ENCODE assay signal across 9 mouse cellular contexts in genomic region chr11:49955577-49956261, GRCm38 (mm10). TPM values are rescaled to one million over a fixed set of nuclear protein-coding genes. Genes with fewer than 3 reads are reported as not detected.
DNase-seq lines count a peak whose midpoint lies in the region; ATAC-seq and TF ChIP-seq lines count a peak whose summit lies in the region.
"Had no signal": no experiment of that assay in that cellular context is flagged by ENCODE, and none has a peak within 500 bp of the region (broad histone marks: within the 10 kb centered on the region; RNA-seq: fewer than 3 reads in every experiment).

No protein-coding gene starts in this region.

- 33% methylated on average over 8 of the region's 8 CpGs for WGBS in forebrain, embryonic 11.5 days
- WGBS in lung, embryonic 14.5 days: 28% methylated on average over 8 of the region's 8 CpGs

- in situ Hi-C loops in ES-E14 (cut with MboI; ENCODE audit: low sequenced_read_pairs in 2 of 2, unreplicated experiment in 2 of 2): no loop called here

- H3K4me2 ChIP-seq in forebrain, embryonic 11.5 days (ENCODE audit: low read depth, low read length, severe bottlenecking): no peak overlapping the region
- no peak overlapping the region for H3K4me2 ChIP-seq in lung, embryonic 14.5 days
- H3K4me2 ChIP-seq: liver, embryonic 15.5 days had no signal

- TF ChIP-seq CTCF in lung, embryonic 14.5 days (IDR thresholded peaks at IDR 0.05; ENCODE audit: low read depth): peak; percentile 93

- intact Hi-C loops in heart, postnatal 36 days (cut with DNase I): loop anchor here (1.0 kb wide), 1 partner anchor 54 kb away; the partner anchor contains the start of gene Rasgef1c

- H3K27me3 ChIP-seq in forebrain, embryonic 11.5 days (ENCODE audit: control insufficient read depth, insufficient read depth, low read length): no peaks in the 10 kb centered on the region
- H3K27me3 ChIP-seq in lung, embryonic 14.5 days (ENCODE audit: insufficient read depth, low read length): no peaks in the 10 kb centered on the region

- no peak overlapping the region for H3K4me3 ChIP-seq in ES-E14 (ENCODE audit: insufficient read depth in 1 of 2, low read depth in 1 of 2, low read length in 2 of 2, poor library complexity in 1 of 2, severe bottlenecking in 1 of 2)
- H3K4me3 ChIP-seq in forebrain, embryonic 11.5 days (ENCODE audit: low read depth, low read length): no peak overlapping the region
- H3K4me3 ChIP-seq in lung, embryonic 14.5 days (ENCODE audit: low read depth, low read length): no peak overlapping the region
- H3K4me3 ChIP-seq: liver, embryonic 15.5 days had no signal

- ATAC-seq in forebrain, embryonic 11.5 days (replicated peaks; ENCODE audit: low FRiP score): peak; percentile 70
- ATAC-seq in lung, embryonic 14.5 days (ENCODE audit: insufficient read depth): peak; percentile 71; the same call in 1 of the 2 replicates

- no peak overlapping the region for H3K9ac ChIP-seq in ES-E14 (ENCODE audit: insufficient read depth, low read depth, low read length, poor library complexity, severe bottlenecking)
- no peak overlapping the region for H3K9ac ChIP-seq in forebrain, embryonic 11.5 days (ENCODE audit: low read length)
- H3K9ac ChIP-seq in lung, embryonic 14.5 days: no peak overlapping the region
- H3K9ac ChIP-seq: liver, embryonic 15.5 days had no signal

- H3K27ac ChIP-seq in ES-E14 (ENCODE audit: insufficient read depth, low read depth, low read length, poor library complexity, severe bottlenecking): no peak overlapping the region
- H3K27ac ChIP-seq in forebrain, embryonic 11.5 days (ENCODE audit: low read depth, low read length): no peak overlapping the region
- no peak overlapping the region for H3K27ac ChIP-seq in lung, embryonic 14.5 days (ENCODE audit: low read depth)
- H3K27ac ChIP-seq: liver, embryonic 15.5 days had no signal

- no peaks in the 10 kb centered on the region for H3K36me3 ChIP-seq in ES-E14 (ENCODE audit: control insufficient read depth, insufficient read depth, low read length, poor library complexity, severe bottlenecking)
- H3K36me3 ChIP-seq in forebrain, embryonic 11.5 days (ENCODE audit: control insufficient read depth, insufficient read depth, low read length): no peaks in the 10 kb centered on the region
- H3K36me3 ChIP-seq in lung, embryonic 14.5 days (ENCODE audit: insufficient read depth): no peaks in the 10 kb centered on the region
- H3K36me3 ChIP-seq: liver, embryonic 15.5 days had no signal

- H3K4me1 ChIP-seq in ES-E14 (ENCODE audit: control insufficient read depth in 2 of 2, insufficient read depth in 2 of 2, low read length in 2 of 2, poor library complexity in 1 of 2): no peaks in the 10 kb centered on the region
- H3K4me1 ChIP-seq in forebrain, embryonic 11.5 days (replicated peaks; ENCODE audit: control insufficient read depth, insufficient read depth, low read length): no peaks in the 10 kb centered on the region
- no peaks in the 10 kb centered on the region for H3K4me1 ChIP-seq in lung, embryonic 14.5 days (ENCODE audit: insufficient read depth)
- H3K4me1 ChIP-seq: liver, embryonic 15.5 days had no signal

- H3K9me3 ChIP-seq in ES-E14 (ENCODE audit: control insufficient read depth, insufficient read depth, low read depth, low read length): no peaks in the 10 kb centered on the region
- no peaks in the 10 kb centered on the region for H3K9me3 ChIP-seq in forebrain, embryonic 11.5 days (ENCODE audit: control insufficient read depth, low read length)
- no peaks in the 10 kb centered on the region for H3K9me3 ChIP-seq in lung, embryonic 14.5 days (ENCODE audit: low read depth, low read length)
- H3K9me3 ChIP-seq: liver, embryonic 15.5 days had no signal

- peak; percentile 62 for DNase-seq in ES-E14 (ENCODE audit: low read depth, low spot score)
- peak; percentile 56 for DNase-seq in c-Kit-positive CD71-negative TER-119-negative erythroid progenitor cells, embryonic 14.5 days (ENCODE audit: low read depth)
- DNase-seq in forebrain, embryonic 11.5 days (ENCODE audit: low spot score): peak; percentile 87
- DNase-seq in heart, postnatal 36 days: peak; percentile 64 to 68
- peak; percentile 81 for DNase-seq in layer of hippocampus, adult 11-12 months (ENCODE audit: low spot score)
- peak; percentile 90 for DNase-seq in lung, embryonic 14.5 days
- DNase-seq in ovary, adult 18-20 months (ENCODE audit: low spot score): peak; percentile 32
- DNase-seq in thymus, postnatal 0 days (ENCODE audit: low spot score): peak; percentile 64

TF ChIP-seq in ES-E14, 5 proteins besides CTCF, POLR2A, EP300 and RAD21:
- TF ChIP-seq ZC3H11A (IDR thresholded peaks at IDR 0.05; ENCODE audit: borderline replicate concordance, low read depth, low read length): peak; percentile 8; the same call in 1 of the 2 replicates
- no peak for TF ChIP-seq HCFC1 (IDR thresholded peaks at IDR 0.05; ENCODE audit: borderline replicate concordance, insufficient read depth, low read length)

RNA-seq across cellular contexts. Expression of gene Rasgef1c, which starts 54.1 kb away (rescaled TPM):
- total RNA-seq in ES-E14 (2012; rRNA removed): 0.76 and 0.79 TPM in 2 replicates
- 1.2 and 1.6 TPM in 2 replicates for polyA plus RNA-seq in forebrain, embryonic 11.5 days (2014; fragmentation: Nextera tagmentation; extraction: Ambion mirVana)
- total RNA-seq in heart, postnatal 36 days (2021): under 1 TPM; 0.31 to 0.46 TPM
- 0.09 and 0.20 TPM in 2 replicates for polyA plus RNA-seq in lung, embryonic 14.5 days (2014; fragmentation: Nextera tagmentation; extraction: Ambion mirVana)
- polyA plus RNA-seq in thymus, postnatal 0 days (2015; fragmentation: Nextera tagmentation; extraction: Ambion mirVana): 0.08 and 0.21 TPM in 2 replicates

Comparison
In these comparisons a context has a peak if more than half of its experiments do, and no peak if none do; other contexts are left out.
1. DNase-seq: peak in every context shown above with its lines; median percentile 90 in lung, embryonic 14.5 days; 87 in forebrain, embryonic 11.5 days; 81 in layer of hippocampus, adult 11-12 months; 66 in heart, postnatal 36 days; 64 in thymus, postnatal 0 days; 62 in ES-E14; 56 in c-Kit-positive CD71-negative TER-119-negative erythroid progenitor cells, embryonic 14.5 days; 32 in ovary, adult 18-20 months.